Comparison of ENCODE assay signal across 8 mouse cellular contexts in the genomic region with DNA sequence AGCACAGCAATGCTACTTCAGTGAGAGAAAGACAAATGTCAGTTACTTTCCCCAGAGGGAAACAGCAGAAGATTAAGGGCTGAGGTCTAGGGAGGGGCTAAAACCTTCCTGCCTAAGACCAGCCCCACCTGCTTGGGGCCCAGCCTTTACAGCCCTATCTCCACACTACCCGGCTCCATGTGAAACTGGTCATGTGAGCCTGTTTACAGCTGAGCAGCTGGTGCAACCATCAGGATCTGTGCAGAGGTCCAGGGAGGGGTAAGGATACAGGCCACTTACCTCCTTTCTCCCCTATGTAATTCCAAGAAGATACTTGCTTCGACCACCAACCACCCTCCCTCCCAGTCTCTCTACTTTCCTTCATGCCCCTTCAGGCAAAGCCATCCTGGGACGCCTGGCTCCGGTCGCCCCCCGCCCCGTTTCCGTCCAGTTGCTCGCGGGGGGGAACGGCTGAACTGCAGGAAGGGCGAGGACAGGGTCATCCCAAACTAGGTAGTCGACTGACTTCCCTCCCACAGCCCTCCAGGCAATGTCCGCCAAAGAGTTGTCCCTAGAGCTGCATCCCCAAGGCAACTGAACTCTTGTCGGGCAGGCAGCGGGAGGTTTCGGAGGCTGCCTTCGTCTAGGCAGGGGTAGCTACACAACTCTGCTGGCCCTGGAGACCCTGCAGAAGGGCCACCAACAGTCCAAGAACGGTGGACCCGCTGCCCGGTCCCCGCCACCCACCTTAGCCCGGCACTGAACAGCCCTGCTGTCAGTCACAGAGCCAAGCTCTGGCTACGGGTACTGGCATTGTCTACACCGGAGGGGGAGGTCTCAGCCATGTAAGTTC. TPM values are rescaled to one million over a fixed set of nuclear protein-coding genes. Genes with fewer than 3 reads are reported as not detected.
DNase-seq lines count a peak whose midpoint lies in the region; ATAC-seq and TF ChIP-seq lines count a peak whose summit lies in the region.

No protein-coding gene starts in this region.

- H3K27ac ChIP-seq in liver, embryonic 14.5 days = peak overlapping the region; percentile 85

- H3K36me3 ChIP-seq in liver, embryonic 14.5 days (replicated peaks; ENCODE audit: control insufficient read depth, insufficient read depth, low read depth) = no peaks in the 10 kb centered on the region

- ATAC-seq in liver, embryonic 14.5 days (ENCODE audit: insufficient read depth) = peak; percentile 91

- peak overlapping the region; percentile 95 for H3K9ac ChIP-seq in liver, embryonic 14.5 days (replicated peaks)

- 13% methylated on average over 25 of the region's 25 CpGs for WGBS in liver, embryonic 14.5 days (ENCODE audit: insufficient replicate concordance)

- peaks cover 6 to 20% of the 10 kb centered on the region in 2 experiments for H3K4me1 ChIP-seq in liver, embryonic 14.5 days (replicated peaks; ENCODE audit: control insufficient read depth in 2 of 2, insufficient read depth in 2 of 2, low read length in 1 of 2)

- no peaks in the 10 kb centered on the region for H3K9me3 ChIP-seq in liver, embryonic 14.5 days (ENCODE audit: control insufficient read depth, low read length)

- no peak for TF ChIP-seq CTCF in liver, embryonic 14.5 days (IDR thresholded peaks at IDR 0.05; ENCODE audit: low read depth)

- no peaks in the 10 kb centered on the region for H3K27me3 ChIP-seq in liver, embryonic 14.5 days (ENCODE audit: control insufficient read depth, insufficient read depth, low read length)

- intact Hi-C loops in gastrocnemius, postnatal 14 days (cut with DNase I; ENCODE audit: low total_unique reads) = no loop called here

- H3K4me3 ChIP-seq in liver, embryonic 14.5 days (ENCODE audit: insufficient read depth in 1 of 2, low read depth in 2 of 2, low read length in 2 of 2) = peak overlapping the region; percentile 87 to 99

- peak; percentile 8 for DNase-seq in urinary bladder, postnatal 14 days (ENCODE audit: low spot score)
- no peak for DNase-seq in urinary bladder, postnatal 10 days (ENCODE audit: low spot score)
- DNase-seq in cerebellum, postnatal 10 days = peak; percentile 27 to 35
- DNase-seq in gastrocnemius, postnatal 14 days = peak; percentile 6
- peak; percentile 37 for DNase-seq in induced T-regulatory cell, adult 2 months (ENCODE audit: low read depth)
- peak; percentile 72 to 75 (median 74) for DNase-seq in liver, embryonic 14.5 days (ENCODE audit: low read depth in 3 of 3, low spot score in 3 of 3)
- peak; percentile 40 for DNase-seq in naive thymus-derived CD4-positive, alpha-beta T cell, adult 2 months (ENCODE audit: low read depth)
- DNase-seq in testis, postnatal 14 days (ENCODE audit: low spot score) = peak; percentile 3

- 0 out of 2 replicates have a peak, but pooled peaks have one; percentile 17 for TF ChIP-seq EP300 in liver, embryonic 14.5 days (IDR thresholded peaks at IDR 0.05; ENCODE audit: low read depth)

- peak overlapping the region; percentile 77 for H3K4me2 ChIP-seq in liver, embryonic 14.5 days (ENCODE audit: low read depth)

RNA-seq across cellular contexts. Expression of a gene that starts 0.6 kb away (rescaled TPM):
- total RNA-seq in gastrocnemius, postnatal 14 days (2021) = 10 to 100 TPM; 29.0 to 37.0 TPM
- 6.4 and 10.6 TPM in 2 replicates for polyA plus RNA-seq in liver, embryonic 14.5 days (2012; rRNA removed)
- polyA plus RNA-seq in liver, embryonic 14.5 days (2014; fragmentation: Nextera tagmentation; extraction: Ambion mirVana) = 39.0 and 39.7 TPM in 2 replicates
